Mouse (Mus musculus) telencephalon, adult 2 months (tissue): ENCODE data around the gene Celf2.

ENCODE experiments used
- DNase-seq: peaks from one replicate; pipeline ENCODE4 v3.0.0-alpha.2; 2011; ENCODE audit warnings: low read depth, low spot score

Gene Celf2

DNA sequence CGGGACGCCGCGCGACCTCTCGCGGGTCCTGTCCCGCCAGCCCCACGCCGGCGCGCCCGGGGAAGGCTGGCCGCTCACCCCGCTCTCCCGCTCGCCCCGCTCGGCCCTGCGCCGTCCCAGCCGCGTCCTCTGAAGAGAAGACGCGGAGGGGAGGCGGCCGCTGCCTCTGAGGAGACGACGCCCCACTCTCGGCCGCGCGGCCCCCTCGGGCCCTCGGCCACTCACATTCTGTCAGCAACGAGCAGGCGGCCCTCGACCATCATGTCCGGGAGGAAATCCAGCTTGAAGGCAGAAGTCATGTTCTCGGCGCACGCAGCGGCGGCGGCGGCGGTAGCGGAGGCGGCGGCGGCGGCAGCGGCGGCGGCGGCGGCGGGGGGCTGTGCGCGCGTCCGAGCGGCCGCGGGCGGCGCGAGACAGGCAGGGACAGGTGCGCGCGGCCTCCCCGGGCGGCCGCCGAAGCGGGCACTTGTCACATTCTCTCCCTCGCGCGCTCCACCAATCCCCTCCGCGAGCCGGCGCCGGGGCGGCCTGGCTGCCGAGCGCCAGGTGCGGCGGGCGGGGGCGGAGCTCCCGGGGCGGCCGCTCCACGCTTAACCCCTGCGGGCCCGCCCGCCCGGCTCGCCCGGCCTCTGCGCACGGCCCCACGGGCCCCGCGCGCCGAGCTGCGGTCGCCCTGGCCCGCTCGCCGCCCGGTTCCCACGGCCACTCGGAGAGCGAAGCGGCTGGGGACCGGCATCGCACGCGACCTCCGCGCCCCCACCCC lies 637.1 kb downstream of the Celf2 start:
- no peak for DNase-seq

DNA sequence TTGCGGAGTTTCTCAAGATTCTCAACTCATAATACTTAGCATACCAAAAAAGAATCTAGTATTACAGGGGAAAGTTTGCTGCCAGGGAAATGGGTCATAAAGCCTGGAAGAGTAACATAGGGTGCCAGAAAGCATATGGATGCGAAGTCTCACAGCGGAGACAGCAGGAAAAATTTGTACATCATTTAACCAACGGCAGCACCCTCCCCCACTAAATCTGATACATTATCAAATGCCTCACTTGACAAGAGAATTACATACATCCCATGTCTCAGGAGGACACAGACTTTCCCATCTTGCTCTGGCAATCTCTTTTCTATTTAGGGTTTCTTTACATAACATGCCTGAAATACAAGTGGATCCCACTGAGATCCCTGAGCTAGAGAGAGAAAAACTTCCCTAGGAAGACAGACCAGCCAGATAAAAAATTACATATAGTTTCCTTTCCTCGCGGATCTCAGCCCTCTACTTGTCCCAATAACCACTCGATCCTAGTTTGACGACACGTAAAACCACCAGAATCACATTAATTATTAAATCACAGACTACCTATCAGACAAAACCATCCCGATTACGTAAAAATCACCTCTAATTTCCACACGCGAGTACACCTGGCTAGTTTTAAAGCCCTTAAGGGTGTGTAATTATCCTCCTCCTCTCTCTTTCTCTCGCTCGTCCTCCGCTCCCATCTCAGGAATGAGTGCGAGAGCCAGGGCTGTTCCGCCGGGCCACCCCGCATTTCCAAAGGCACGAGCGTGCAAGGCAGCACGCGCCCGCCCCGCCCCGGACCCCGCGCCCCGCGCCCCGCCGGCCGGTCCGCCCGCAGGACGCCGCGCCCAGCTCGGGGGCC lies 637.9 kb downstream of the Celf2 start:
- no peak for DNase-seq

DNA sequence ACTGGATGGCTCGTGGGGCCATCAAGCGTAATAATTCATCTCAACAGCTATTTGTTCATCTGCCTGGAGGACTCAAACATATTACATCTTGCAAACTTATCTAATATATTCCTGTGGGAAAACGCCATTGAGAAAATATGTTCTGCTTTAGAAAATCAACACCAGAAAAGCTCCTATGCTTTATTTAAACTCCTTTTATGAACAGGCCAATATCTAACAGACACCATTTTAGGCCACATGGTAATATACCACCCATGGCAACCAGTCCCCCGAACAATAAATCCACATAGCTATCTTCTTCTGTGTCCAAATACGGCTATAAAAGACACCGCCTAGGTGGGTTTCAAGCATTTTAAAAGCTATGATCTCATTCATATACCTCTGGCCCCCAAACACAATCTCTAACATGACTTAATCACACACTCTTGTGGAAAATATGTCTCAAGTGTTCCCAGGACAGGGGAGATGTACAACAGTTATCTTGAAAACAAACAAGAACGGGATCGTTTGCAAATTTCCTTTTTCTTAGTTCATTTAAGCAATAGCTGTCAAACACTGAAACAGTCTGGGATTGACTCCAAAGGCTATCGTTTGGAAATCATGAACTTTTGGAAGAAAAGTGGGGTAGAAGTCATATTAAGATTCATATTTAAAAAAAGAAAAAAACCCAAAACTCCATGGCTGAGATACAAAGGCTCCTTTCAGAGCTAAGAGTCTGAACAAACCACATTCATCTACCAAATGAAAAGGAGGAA lies 639.2 kb downstream of the Celf2 start:
- no peak for DNase-seq

DNA sequence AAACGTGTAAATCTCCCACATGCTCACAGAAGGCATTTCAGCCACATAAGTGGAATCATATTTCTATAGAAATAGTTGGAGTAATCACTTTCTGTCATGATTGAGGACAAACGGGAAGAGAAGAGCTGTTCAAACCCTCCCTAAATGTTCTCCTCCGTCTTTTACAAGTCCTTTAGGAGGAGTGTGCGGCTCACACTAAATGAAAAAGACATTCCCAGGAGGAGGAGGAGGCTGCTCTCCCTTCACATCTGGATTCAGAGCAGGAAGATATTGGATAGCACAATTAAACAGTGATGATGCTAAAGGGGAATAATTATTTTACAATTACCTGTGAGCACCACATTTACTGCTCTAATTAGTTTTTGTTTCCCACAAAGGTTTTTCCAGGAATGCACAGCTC lies 642.1 kb downstream of the Celf2 start:
- DNase-seq: no peak

DNA sequence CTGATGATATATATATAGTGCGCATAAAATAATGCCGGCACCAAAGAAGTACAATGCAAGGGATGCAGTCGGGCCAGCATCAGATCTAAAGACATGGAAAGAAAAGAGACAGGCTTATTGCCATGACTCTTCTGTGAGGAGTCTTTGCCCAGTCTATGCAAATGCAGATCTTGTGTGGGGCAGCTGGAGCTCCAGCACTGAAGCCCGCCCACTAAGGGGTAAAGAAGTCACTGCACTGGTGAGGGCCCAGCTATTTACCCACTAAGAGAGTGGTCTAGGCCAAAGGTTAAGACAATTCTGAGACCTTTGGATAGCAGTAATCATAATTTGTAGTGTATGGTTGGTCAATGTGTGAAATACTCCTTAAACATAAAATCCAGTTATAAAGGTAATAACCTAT lies 643.6 kb downstream of the Celf2 start:
- no peak for DNase-seq

DNA sequence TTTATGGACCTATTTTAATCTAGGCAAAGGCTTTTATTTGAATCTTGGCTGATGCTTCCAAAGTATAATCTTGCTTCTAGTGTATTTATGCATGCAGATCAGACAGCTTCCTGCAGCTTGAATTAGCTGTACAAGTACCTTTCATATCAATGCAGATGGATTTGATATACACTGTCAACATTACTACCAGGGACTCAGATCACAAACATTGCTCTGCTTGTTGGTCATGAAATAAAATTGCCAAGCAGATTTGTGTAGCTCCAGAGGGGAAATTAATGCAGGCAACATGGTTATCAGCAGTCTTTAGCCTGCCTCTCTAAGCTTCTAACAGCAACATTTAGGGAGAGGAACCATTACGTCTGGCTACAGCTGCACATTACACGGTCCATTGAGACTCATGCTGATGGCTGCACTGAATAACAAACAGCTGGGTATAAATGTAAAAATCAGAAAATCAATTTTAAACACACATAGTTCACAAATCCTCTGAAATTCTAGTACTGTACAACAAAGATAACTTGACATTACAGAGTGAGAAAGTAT lies 659.2 kb downstream of the Celf2 start:
- no peak for DNase-seq

DNA sequence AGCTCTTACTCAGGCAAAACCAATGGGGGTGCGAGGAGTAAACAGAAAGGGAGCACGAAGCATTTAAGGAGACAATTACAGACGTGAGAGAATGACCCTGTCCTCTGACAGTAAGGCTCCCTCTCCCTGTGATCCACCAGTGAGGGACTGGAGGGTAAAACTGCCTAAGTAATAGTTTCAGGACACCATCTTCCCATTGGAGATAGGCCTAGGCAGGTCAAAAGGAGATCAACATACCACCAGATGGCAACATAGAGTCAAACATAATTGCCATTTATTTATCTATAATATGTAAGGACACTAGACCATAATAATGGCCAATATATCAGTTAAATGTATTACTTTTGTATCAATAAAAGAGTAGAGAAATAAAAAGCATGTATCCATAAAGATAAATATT lies 660.0 kb downstream of the Celf2 start:
- DNase-seq: no peak

DNA sequence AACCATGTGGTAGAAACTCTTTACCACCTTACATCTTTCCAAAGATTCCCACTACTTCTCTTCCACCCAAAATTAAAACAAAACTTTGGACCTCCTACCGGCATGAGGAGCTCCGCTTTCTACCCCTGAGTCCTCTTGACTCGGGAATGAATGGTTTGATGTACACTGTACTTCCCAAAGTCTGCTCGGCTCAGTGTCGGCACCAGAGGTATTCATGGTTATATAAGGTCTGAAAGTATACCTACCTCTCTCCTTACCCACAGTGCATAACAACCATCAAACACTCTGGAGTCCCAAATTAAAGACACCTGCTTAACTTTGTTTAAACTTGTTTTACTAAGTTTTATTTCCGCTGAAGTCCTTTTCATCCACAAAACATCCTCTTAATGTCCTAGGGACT lies 679.3 kb downstream of the Celf2 start:
- DNase-seq: no peak

DNA sequence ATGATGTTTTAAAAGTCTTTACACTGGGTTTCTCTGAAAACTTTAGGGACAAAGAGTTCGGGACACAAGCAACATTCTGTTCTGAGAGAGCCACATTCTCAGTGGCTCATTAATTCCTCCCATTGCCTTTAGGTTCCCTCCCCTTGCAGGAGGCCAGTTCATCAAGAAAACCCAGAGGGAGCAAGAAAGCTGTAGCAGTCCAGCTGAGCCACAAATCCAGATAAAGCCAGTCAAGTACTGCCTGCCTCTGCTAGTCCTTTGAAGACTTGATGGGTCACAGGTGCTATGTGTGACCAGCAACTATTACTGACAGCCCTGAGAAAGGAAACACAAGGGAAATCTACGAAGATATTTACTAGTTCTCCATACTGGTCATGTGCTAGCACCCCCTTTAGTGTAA lies 681.8 kb downstream of the Celf2 start:
- DNase-seq: no peak

DNA sequence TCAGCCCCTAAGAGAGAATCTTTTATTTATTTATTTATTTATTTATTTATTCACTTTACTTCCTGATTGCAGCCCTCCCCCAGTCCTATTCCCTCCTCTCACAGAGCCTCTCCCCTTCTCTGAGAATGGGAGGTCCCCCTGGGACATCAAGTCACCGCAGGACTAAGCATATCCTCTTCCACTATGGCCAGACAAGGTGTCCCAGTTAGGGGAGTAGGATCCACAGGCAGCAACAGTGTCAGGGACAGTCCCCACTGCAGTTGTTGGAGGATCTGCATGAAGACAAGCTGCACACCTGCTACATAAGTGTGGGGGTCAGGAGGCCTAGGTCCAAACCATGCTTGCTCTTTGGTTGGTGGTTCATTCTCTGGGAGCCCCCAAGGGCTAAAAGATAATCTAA lies 686.3 kb downstream of the Celf2 start:
- DNase-seq: no peak

DNA sequence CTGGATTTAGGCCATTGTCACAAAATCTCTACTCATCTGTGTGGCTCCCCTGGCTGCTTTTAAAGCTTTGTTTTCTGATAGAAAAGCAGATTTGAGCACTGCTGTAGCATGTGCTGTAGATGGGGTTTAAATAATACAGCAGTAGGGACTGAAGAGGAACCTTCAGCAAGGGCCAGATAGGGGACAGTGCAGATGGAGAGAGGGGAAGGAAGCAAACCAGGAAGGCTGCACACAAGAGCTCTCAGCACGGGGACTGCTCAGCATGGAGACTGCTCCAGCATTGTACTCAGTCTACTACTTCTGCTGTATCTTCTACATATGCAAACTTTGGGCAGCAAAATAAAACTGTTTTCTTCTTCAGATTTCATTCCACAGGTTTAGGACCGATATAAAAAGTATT lies 687.8 kb downstream of the Celf2 start:
- no peak for DNase-seq

DNA sequence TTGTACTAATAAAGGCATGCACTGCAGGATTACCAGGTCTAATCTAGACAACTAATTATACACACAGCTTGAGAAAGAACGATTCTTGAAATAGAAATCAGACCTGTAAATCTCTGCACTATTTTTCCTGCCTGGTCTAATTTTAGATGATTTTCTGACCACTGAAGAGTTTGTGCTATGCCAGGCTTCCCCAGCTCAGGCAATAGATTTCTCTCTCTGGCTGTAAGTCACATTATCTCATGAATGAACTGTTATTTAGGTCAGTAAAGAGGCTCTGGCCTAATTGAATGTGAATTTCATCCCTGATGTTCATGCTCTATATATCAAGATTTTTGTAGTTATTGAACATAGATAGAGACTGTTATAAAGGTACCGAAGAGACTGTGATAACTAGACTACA lies 694.1 kb downstream of the Celf2 start:
- no peak for DNase-seq

DNA sequence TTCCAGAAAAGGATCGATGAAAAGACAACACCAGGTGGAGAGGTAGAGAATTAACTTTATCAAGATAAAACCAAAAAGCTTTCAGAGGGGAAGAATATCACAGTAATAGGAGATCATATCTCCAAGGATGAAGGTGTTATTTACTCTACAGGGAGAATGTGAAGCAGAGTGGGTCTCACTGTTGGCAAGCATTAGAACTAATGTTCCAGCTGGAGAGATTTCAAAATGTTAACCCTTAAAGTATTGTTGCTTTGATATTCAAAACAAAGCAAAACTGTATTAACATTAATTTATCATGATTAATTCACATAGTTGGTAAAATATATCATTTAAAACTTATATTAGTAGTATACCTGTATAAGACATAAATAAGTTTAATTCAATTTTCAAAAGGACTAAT lies 700.6 kb downstream of the Celf2 start:
- DNase-seq: no peak

DNA sequence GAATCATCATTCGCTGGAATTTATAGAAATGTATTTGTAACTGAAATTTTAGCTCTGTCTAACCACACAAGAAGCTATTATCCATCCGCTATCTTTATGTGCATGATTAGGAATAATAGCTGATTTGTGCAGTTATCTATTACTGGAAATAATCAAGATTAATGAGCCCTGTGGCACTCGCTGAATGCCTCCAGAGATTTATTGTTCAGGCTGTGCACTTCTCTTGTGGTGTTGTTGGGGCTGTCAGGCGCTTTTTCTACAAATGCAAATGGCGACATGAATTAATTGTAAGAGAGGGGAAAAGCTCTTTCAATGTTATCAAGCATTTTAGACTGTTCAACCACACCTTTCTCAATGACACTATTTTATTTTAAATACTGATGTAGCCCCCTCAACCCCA lies 712.6 kb downstream of the Celf2 start:
- DNase-seq: no peak

DNA sequence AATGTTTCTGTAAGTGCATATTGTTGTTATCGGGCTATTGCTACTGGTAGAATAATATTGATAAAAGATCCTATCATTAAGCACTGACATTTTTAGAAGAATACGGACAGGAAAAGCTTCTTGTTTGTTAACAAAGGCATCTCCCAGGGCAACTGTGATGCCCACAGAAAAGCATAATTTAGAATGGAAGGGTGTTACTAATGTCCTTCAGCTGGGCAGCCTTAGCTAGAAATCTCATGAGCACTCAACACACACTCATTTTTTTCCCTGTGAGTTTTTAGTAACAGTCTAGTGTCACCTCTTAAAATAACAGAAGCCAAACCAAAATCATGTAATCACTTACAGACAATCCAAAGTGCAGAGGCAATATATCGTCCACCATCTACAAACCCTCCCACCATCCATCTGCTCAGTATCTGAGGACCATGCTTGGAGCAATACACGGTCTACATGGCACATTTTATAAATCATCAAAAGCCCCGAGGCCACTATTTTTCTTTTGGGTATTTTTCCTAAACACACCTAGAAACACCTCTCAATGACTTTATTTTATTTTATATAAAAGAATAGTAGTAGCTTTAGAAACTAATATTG lies 713.3 kb downstream of the Celf2 start:
- no peak for DNase-seq

DNA sequence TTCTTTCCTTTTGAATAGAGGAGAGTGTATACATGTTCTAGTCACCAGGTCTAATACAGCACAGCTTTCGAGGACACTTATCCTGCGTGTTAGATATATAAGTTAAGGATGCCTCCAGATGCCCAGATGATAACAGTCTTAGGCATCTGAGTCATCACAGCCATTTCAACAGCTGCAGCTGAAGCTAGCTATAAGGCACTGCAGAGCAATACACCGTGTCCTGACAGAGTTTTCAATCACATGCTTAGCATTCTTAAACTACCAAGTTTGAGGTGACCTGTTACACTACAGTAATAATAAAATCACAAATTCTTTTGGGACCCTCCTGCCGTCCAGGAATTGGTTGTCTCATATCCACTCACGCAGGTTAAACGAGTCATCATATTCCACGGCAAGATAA lies 714.5 kb downstream of the Celf2 start:
- DNase-seq: no peak

DNA sequence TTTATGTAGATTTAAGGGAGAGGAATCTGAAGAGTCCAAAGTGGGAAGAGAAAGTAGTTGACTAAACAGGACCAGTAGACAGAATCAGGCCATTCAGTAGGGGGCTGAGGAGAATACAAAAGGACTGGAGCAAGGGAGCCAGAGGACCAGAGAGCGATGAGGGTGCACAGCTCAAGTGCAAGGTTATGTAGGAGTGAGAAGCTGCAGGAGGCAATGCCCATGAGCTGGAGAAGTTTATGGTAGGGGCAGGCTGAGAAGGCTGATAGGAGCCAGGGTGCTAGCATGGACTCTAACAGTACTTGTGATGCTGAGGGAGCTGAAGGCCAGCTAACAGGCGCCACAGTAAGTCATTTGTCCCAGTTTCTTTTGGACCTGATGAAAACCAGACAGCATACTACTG lies 718.5 kb downstream of the Celf2 start:
- no peak for DNase-seq

DNA sequence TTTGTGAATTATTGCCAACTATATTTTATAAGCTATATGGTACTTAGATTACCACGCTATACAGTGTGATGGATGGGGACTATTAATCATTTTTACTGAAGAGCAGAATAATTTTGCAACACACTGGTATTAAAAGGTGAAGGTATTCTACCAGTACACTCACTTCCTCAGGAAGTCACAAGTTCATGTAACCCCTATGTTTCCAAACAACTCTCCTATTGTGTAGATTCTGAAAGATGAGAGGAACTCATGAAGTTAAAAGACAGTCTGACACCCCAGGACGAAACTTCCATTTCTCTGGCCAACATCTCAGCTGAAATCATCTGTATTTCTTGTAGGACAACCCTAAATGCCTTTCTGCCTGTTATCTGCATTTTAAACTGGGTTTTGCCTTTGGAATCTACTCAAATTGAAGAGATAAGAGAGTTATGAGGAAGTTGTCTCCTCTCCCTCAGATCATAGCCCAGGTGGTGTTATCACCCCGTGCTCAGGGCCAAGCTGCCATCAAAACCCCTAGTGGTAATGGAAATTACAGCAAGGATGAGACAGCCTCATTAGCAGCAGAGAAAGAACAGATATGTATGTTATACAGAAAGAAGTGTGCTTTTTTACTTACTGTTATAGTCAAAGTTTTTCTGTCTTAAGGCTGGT lies 722.7 kb downstream of the Celf2 start:
- no peak for DNase-seq

DNA sequence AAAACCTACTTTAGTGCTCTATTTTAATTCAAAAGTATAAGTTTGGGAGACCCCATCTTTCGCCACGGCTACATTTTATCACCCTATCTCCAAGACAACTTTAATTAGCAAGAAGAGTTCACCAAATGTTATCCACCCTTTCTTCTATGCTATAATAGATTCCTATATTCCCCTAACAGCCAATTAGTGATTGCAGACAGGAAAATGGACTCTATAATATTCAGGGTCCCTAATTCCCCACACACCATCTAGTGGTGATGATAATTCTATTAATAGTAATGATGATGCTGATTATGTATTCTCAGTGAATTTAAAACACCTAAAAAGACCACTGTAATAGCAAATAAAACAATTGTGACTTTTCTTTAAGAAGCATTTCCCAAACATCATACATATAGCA lies 739.1 kb downstream of the Celf2 start:
- no peak for DNase-seq

DNA sequence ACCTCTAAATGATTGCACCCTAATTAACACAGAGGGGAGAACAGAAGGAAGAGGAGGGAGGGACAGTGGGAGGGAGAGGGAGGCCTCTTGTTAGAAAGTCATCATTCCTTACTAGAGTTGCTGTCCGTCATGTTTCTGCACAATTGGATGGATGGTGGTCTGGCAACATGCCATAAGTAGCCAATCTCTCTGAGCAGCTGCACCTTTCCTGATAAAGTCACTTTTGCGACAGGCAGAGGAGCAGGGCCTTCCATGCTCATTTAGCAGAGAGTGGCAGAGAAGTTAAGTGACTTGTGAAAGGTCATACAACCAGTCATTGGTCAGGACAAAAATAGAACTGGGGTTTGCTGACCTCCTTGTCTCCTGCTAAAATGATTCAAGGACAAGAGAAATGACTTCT lies 747.0 kb downstream of the Celf2 start:
- DNase-seq: no peak

DNA sequence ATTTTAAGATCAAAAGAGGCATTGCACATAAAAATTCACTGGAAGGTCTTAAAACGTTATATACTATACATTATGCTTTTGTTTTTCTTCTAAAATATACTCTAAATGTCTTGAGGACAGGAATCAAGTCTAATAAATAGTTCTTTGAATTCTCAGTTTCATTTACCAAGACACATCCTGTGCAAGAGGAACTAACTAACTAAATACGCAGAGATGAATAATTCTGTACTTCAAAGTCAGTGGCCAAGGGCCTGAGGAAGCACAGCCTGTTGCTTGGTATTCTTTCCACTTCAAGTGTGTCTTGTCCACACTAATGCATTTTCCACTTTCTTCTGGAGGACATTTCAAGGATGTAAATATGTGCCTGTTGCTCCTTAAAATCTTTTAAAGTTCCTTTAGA lies 766.2 kb downstream of the Celf2 start:
- DNase-seq: no peak
